Mouse (Mus musculus) gastrocnemius, postnatal 4 days (tissue): ENCODE measurements around the gene Gm21953. TPM values are rescaled to one million over a fixed set of nuclear protein-coding genes. Genes with fewer than 3 reads are reported as not detected.
"Not testable (repeated sequence)": the region's sequence is repeated elsewhere in the genome, so short reads cannot be mapped to it uniquely, and the experiment has no call there.

Source experiments
- DNase-seq, 2 experiments: peaks; one replicate each; pipeline ENCODE4 v3.0.0; 2021 to 2022; ENCODE audit warnings: low spot score in 2 of 2, mixed read lengths in 2 of 2
- long read RNA-seq, 2 experiments: library from polyadenylated mRNA; stranded (forward); transcript quantifications; one replicate each; pipeline ENCODE4 v2.0.0; 2021
- total RNA-seq, 2 experiments: library from RNA; stranded (reverse); gene quantifications; 2 replicates each; pipeline ENCODE4 v1.2.3; 2021

The Gm21953 gene
- not detected for total RNA-seq
- long read RNA-seq, experiment 1, result 0 reads
- long read RNA-seq, experiment 2, partial matches to known transcripts, result 0 of 1 reads
- long read RNA-seq, experiment 2, other reads (novel, unspliced or antisense), result 1 of 1 reads

- DNase-seq, result not testable (repeated sequence)
These were observed at the start of gene Gm21953 for GRCm38 (mm10) chr4:42293967-42294366. Gm21953 (plus strand) TSS chr4:42294267.

GRCm38 (mm10) chr4:42255467-42255866 is 38.6 kb upstream of the Gm21953 start, which contains the start of gene Ccl21b:
Ccl21b (plus strand) TSS chr4:42255767.
- not testable (repeated sequence) for DNase-seq

GRCm38 (mm10) chr4:42318034-42318433 is 24.0 kb downstream of the Gm21953 start, which contains the start of gene Fam205a3:
Fam205a3 (plus strand) TSS chr4:42318334.
- not testable (repeated sequence) for DNase-seq

Other genes with a start within 250 kb of the Gm21953 start
- not detected for gene Gm3893, start 203.1 kb upstream of the Gm21953 start, total RNA-seq
- 1 to 10 TPM; 7.2 to 8.0 TPM for gene Gm13304, start 179.4 kb upstream of the Gm21953 start, total RNA-seq
- gene Gm13306, start 140.8 kb upstream of the Gm21953 start, total RNA-seq, result under 1 TPM in 1 of 2 experiments, not detected in 1; 0.70 TPM
- under 1 TPM; 0.29 to 0.34 TPM for gene Gm13305, start 125.7 kb upstream of the Gm21953 start, total RNA-seq
- gene Gm10600, start 53.6 kb upstream of the Gm21953 start, total RNA-seq, result under 1 TPM in 1 of 2 experiments, not detected in 1; 0.61 TPM
- not detected for gene Ccl21b, start 38.5 kb upstream of the Gm21953 start, total RNA-seq
- under 1 TPM in 1 of 2 experiments, not detected in 1; 0.23 TPM for gene Fam205a3, start 24.1 kb downstream of the Gm21953 start, total RNA-seq
- not detected for gene Gm21586, start 145.1 kb downstream of the Gm21953 start, total RNA-seq
- gene Gm2163, start 172.5 kb downstream of the Gm21953 start, total RNA-seq, result under 1 TPM; 0.17 to 0.26 TPM
- gene Fam205a2, start 233.9 kb downstream of the Gm21953 start, total RNA-seq, result under 1 TPM in 1 of 2 experiments, not detected in 1; 0.23 TPM